Mouse (Mus musculus): ENCODE results near the gene Isl2.
A peak's percentile ranks its signal among the peaks of the same experiment; 100 is the strongest.

Gene Isl2

DNA sequence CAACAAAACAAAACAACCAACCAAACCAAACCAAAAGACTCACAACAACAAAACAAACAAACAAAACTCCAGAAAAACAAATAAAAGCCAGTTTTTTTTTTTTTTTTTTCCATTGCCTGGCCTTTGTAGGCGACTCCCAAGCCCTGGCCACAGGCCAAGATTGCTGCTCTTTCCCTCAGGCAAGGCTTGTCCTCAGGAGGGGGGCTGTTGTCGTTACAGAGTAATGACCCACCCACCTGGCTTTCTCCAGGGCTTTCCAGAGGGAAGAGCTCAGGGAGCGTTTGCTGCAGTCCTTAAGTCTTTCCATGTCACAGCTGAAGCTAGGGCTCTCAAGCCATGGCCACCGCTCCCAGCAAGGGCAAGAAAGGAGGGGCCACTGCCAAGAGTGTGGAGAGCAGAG, at the start of gene Isl2:
Gene Isl2 (plus strand): TSS at position 296 of the 400 bp plus-strand sequence.
- DNase-seq (ENCODE audit: low read depth, low spot score), result no peak

GRCm38 (mm10) chr9:55507922-55508321, 30.6 kb upstream of the Isl2 start:
- no peak for DNase-seq (ENCODE audit: low read depth, low spot score)

DNA sequence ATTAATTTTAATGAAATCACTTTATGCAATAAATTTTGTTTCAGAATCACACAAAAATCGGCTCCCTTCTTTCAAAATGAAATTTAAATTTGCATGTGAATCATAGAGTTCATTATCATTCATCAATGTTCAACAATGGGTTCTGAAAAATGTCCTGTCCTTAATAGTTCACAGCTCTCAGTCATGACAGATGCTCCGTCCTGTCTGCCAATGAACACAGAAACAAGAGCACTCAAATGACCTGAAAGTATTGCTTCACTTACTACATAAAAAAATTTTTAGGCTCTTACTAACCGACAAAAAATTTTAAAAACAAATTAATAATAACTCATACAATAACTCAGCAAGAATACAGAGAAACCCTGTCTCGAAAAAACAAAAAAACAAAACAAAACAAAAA, 29.8 kb upstream of the Isl2 start:
- peak; percentile 10 for DNase-seq (ENCODE audit: low read depth, low spot score)

DNA sequence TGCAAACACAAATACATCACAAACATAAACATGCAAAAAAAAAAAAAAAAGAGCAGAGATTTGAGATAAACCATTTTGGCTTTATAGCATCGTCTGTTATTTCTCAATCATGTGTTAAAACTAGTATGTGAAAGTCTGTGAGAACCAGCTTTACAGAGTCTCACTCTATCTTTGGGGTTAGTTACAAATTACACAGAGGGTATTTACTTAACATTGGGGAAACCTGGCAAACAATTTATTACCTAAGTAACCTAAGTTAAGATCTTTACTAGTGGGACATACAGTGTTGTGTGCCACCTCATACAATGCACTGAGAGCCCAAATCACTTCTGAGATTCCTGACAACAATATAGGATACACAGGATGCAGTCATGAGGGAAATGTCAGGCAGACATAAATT, 28.7 kb upstream of the Isl2 start:
- DNase-seq (ENCODE audit: low read depth, low spot score), result no peak

DNA sequence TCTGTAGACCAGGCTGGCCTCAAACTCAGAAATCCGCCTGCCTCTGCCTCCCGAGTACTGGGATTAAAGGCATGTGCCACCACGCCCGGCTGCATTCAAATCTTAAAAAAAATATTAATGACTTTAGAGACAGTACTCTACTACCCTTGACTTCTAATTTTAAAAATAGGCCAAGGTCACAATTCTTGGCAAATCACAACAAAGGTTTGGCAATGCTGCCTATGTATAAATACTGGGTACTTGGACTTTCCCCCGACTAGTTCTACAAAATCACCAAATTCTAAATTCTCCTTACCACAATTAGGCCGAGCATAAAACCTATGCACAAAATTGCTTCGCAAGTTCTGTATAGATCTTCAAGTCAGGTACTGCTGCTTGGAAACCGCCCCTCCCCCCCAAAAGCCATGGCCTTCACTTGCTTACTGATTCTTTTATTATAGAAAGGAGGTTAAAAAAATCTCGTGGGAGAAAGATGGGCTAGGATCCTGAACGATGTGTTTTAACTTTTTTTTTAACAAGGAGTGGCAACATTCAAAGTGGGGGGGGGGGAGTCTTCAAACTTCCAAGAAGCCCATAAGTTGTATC, 27.7 kb upstream of the Isl2 start:
- DNase-seq (ENCODE audit: low read depth, low spot score), result no peak

- peak; percentile 37 for DNase-seq (ENCODE audit: low read depth, low spot score)
Measured at GRCm38 (mm10) chr9:55511521-55511993, 26.9 kb upstream of the Isl2 start.

GRCm38 (mm10) chr9:55512027-55512543, 26.4 kb upstream of the Isl2 start, which contains the start of gene Etfa:
Gene Etfa (minus strand): TSS chr9:55512243.
- DNase-seq (ENCODE audit: low read depth, low spot score), result peak; percentile 97

- no peak for DNase-seq (ENCODE audit: low read depth, low spot score)
Measured at GRCm38 (mm10) chr9:55525716-55526115, 12.8 kb upstream of the Isl2 start.

GRCm38 (mm10) chr9:55535907-55536306, 2.6 kb upstream of the Isl2 start:
- peak; percentile 69 for DNase-seq (ENCODE audit: low read depth, low spot score)

GRCm38 (mm10) chr9:55539006-55539405, 534 bp downstream of the Isl2 start:
- no peak for DNase-seq (ENCODE audit: low read depth, low spot score)

DNA sequence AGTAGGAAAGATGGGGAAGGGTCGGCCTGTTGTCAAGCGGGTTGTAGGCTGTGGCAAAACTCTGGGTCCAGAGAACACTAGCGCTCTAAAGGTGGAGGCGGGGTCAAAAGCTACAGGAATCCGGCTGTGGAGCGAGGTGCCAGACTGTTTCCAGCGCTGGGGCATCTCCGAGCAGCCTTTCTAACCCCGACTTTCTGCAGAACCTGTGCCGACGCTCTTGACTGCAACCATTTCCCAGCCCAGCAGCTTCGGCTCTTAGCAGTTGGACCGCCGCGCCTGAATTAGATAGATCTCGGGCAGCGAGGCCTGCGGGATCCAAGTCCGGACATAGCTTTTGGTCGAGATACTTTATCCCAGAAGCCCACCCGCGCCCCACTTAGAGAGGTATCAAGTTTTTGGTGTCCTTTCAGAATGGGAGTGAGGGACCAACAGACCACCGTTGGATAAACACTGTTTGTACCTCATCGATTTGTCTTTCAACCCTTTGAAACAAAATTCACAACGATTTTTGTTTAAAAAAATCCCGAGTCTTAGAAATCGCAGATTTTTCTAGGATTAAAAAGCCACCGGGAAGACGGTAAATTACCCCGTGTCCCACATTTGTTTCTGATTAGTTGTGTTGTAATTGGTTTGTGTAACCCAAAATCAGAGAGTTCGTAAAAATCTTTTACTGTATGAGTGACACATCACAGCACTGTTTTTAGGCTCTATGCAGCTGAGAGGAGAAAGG, 1.4 kb downstream of the Isl2 start:
- no peak for DNase-seq (ENCODE audit: low read depth, low spot score)

- DNase-seq (ENCODE audit: low read depth, low spot score), result no peak
Measured at GRCm38 (mm10) chr9:55540391-55540770, 1.9 kb downstream of the Isl2 start.

GRCm38 (mm10) chr9:55540888-55541287, 2.4 kb downstream of the Isl2 start:
- DNase-seq (ENCODE audit: low read depth, low spot score), result no peak

DNA sequence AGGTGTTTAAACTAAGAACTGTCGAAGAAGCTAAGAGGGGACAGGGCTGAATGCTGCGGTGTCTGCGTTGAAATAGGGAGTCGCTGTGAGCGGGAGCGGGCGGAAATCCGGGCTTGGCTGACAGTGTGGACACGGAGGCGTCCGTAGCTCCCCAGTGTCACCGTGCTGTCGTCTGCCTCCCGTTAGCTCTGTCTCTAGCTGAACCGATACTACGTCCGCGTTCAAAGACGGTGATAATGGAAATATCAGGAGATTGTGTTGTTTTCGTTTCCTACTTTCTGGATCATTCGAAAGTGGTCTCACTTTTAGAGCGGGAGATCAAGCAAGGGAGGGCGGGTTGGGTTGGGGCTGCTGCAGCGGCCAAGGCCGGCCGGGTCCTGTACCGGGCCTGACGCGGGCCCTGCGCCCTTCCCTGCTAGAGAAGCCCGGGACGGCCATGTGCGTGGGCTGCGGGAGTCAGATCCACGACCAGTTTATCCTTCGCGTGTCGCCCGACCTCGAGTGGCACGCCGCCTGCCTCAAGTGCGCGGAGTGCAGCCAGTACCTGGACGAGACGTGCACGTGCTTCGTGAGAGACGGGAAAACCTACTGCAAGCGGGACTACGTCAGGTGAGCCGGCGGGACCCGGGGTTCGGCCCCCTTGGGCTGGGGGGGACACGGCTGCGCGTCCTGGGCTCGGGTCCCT, 3.4 kb downstream of the Isl2 start:
- DNase-seq (ENCODE audit: low read depth, low spot score), result no peak

DNA sequence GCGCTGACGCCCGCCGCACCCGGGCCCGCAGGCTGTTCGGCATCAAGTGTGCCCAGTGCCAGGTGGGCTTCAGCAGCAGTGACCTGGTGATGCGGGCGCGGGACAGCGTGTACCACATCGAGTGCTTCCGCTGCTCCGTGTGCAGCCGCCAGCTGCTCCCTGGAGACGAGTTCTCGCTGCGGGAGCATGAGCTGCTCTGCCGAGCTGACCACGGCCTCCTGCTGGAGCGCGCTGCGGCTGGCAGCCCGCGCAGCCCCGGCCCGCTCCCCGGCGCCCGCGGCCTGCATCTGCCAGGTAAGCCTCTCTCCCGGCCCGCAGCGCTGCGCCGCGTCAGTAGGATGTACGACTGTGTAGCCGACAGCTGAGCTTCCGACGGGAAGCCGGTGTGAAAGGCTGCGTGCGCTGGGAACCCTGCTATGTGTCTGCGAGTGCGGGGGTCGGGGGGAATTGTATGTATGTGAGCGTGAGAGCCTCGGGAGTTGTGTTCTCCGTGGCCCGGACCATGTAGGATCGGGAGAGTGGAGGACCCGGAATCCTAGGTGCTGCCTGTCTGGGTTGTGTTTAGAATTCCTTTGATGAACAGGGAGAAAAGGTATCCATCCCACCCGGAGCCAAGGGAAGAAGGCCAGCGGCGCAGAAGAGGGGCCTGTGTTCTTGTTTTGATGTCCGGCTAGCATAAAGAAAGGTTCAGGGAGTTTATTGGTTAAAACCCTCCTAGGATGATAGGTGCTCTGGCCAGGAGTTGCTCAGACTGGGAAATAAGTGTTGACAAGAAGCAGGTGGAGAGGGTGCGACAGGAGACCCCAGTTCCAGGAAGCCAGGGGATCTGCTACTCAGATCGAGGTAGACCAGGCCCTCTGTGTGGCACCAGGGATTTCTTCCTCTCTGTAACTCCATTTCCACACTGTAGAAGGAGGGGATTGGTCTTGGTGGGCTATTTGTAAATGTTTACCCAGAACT, 4.2 kb downstream of the Isl2 start:
- DNase-seq (ENCODE audit: low read depth, low spot score), result no peak

DNA sequence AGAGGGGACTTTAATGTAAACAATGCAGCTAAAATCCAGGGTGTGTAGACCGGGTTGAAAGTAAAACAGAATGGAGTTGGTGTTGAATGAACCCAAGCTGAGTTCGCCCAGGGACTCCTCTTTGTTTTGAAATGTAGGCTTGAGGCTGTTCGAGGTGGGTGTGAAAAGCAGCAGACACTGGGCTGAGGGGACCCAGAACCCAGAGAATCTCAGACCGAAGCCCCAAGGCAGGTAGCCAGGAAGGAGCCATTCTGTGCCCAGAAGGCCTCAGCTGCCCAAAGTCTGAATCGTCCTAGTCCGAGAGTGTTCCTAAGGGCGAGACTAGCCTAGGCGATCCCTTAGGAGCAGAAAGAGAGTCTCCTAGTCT, 4.8 kb downstream of the Isl2 start:
- DNase-seq (ENCODE audit: low read depth, low spot score), result no peak

- no peak for DNase-seq (ENCODE audit: low read depth, low spot score)
Measured at GRCm38 (mm10) chr9:55543703-55544401, 5.4 kb downstream of the Isl2 start.

DNA sequence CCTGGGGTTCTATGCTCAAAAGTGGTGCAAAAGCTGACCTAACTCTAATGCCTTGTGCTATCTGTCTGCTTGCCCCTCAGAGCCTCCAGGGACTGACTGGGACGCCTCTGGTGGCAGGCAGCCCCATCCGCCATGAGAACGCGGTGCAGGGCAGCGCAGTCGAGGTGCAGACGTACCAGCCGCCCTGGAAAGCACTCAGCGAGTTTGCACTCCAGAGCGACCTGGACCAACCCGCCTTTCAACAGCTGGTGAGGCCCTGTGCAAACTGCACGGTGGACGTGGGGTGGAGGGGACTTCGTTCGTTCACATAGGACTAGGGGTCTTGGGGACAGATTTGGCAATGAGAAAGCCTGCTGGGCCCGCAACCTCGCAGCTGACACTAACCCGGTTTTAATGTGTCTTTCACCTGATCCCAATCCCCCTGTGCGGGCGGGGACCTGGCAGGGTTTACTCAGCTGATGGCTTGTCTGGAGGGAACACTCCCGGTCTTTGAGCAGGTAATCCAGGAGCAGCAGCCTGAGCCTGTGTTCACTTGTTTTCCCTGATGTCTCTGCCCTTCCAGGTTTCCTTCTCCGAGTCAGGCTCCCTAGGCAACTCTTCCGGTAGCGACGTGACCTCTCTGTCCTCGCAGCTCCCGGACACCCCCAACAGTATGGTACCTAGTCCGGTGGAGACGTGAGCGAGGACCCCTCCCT, 6.5 kb downstream of the Isl2 start:
- no peak for DNase-seq (ENCODE audit: low read depth, low spot score)

DNA sequence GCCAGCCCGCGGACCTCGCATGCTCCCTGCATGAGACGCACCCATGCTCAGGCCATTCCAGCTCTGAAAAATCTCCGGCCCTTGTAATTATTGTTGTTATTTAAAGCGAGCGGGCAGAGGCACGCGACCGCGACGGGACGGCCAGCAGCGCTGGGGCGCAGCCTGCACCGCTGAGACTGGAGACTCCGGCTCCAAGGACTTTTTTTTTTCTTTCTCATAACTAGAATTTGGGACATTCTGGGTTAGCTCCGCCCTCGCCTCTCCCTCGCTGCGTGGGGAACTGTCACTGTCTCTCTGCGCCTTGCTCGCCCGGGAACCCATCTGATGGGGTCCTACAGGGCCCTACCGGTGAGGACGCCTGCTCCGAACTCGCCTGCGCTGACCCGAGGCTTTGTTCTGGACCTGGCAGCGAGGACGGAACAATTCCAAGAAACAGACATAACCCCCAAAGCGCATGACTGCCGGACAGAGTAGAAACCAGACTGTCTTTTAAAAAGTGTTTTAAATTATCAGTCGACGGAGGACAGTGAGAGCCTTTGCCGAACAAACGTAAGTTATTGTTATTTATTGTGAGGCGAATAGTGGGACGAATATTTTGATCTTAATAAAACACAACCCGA, 7.2 kb downstream of the Isl2 start:
- DNase-seq (ENCODE audit: low read depth, low spot score), result no peak
